Mouse (Mus musculus) thymus, postnatal 36 days (tissue): ENCODE results near the gene Tmprss11c.
"Not testable (repeated sequence)": the region's sequence is repeated elsewhere in the genome, so short reads cannot be mapped to it uniquely, and the experiment has no call there.

Experiments used
- DNase-seq, 2 experiments: peaks; one replicate each; pipeline ENCODE4 v3.0.0; 2022; ENCODE audit warnings: mixed read lengths in 2 of 2

Tmprss11c gene

GRCm38 (mm10) chr5:86289208-86289607 lies at the start of gene Tmprss11c:
TSS of gene Tmprss11c (minus strand) at chr5:86289308.
- DNase-seq, result no peak

DNA sequence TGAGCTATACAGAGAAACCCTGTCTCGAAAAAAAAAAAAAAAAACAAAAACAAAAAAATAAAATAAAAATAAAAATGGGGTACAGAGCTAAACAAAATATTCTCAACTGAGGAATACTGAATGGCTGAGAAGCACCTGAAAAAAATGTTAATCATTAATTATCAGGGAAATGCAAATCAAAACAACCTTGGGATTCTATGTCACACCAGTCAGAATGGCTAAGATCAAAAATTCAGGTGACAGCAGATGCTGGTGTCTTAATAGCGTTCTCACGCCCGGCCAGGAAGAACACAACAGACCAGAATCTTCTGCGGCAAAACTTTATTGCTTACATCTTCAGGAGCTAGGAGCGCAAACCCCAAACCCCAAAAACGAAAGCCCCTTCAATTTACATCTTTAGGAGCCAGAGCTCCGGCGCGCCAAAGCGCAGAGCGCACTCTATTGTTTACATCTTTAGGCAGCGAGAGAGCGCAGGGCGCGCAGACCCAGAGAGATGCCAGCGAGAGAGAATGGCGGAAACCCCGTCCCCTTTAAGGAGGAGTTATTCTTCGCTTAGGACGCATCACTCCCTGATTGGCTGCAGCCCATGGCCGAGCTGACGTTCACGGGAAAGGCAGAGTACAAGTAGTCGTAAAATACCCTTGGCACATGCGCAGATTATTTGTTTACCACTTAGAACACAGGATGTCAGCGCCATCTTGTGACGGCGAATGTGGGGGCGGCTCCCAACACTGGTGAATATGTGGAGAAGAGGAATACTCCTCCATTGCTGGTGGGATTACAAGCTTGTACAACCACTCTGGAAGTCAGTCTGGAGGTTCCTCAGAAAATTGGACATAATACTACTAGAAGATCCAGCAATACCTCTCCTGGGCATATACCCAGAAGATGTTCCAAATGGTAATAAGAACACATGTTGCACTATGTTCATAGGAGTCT lies 29.2 kb upstream of the Tmprss11c start:
- not testable (repeated sequence) for DNase-seq

DNA sequence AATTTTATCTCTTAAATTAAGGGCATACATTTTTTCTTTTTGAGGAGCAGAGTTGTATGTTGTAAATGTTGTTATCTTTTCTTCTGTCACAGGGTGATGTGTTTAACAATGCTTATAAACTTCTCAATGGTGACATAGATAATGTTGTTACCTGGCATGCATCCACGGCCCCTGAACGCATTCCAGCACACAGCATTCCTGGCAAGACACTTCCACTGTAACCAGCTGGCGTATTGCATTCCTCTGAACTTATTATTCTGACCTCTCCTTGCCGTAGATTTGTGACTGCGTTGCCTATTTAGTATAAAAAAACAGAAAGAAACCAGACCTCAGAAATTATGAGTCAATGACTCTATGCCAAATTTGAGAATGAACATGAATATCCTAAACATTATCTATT lies 17.0 kb upstream of the Tmprss11c start:
- DNase-seq, result no peak

DNA sequence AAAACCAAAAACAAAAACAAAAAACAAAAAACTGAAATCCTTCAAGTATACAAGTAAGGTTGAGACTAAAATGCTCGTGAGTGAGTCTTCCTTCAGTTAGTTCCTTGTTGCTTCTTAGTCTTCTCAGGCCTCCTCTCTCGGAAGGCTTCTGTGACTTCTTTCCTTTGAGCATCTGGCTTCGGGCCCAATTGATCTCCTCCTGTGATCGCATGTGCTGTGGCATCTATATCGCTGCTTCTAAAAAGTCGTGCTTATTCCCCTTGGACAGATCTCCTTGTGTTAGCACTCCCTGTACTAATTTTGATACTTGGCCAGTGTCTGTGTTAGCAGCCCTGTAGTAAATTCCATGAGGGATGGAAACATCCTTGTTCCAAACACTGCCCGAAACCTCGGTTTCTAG lies 14.8 kb upstream of the Tmprss11c start:
- no peak for DNase-seq

DNA sequence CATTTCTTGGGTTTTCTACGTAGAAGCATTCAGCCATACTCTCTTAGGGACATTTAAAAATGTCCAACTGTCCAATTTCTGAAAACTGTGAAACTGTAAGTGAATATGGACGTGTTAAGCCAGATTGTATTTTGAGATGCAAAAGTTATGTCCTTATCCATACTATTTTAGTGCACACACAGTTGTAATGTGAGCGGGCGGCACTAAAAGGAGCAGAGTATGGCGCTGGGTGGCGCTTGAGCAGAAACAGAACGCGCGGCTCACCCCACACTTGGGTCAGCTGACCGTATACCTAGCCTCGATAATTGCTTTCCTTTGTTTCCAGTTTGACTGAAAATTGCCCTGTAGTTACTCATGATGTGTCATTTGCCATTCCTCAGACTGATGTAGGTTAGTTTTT lies 42.5 kb downstream of the Tmprss11c start:
- no peak for DNase-seq

GRCm38 (mm10) chr5:86244880-86245279 lies 44.2 kb downstream of the Tmprss11c start:
- no peak for DNase-seq

GRCm38 (mm10) chr5:86244275-86244674 lies 44.8 kb downstream of the Tmprss11c start:
- DNase-seq, result no peak

- DNase-seq, result no peak
Observed at GRCm38 (mm10) chr5:86227156-86227853, 61.8 kb downstream of the Tmprss11c start.

GRCm38 (mm10) chr5:86197801-86198200 lies 91.3 kb downstream of the Tmprss11c start, which contains the start of gene Gnrhr:
TSS of gene Gnrhr (minus strand) at chr5:86197901.
- DNase-seq, result no peak

- DNase-seq, result no peak
Observed at GRCm38 (mm10) chr5:86191356-86191755, 97.8 kb downstream of the Tmprss11c start.

- DNase-seq, result no peak
Observed at GRCm38 (mm10) chr5:86190770-86191169, 98.3 kb downstream of the Tmprss11c start.

DNA sequence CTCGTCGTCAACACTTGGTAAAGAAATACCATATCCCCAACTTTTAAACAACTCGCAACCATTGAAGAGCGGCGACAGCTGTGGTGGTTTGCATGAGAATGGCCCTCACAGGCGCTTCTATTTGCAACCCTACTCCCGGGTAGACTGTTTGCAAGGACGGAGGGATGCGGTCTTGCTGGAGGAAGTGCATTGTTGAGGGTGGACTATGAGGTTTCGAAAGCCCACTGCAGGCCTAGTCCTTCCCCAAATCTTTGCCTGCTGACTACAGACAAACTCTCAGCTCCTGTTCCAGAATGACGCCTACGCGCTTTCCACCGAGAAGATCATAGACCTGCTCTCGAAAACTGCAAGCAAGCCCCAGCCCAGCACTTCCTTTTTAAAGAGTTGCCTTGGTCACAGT lies 98.8 kb downstream of the Tmprss11c start:
- no peak for DNase-seq

GRCm38 (mm10) chr5:86187441-86187840 lies 101.7 kb downstream of the Tmprss11c start:
- DNase-seq, result no peak
